Mouse (Mus musculus): ENCODE measurements around the gene Igfn1. TPM values are rescaled to one million over a fixed set of nuclear protein-coding genes. Genes with fewer than 3 reads are reported as not detected.

The Igfn1 gene
- polyA plus RNA-seq, 1 experiment: not detected

DNA sequence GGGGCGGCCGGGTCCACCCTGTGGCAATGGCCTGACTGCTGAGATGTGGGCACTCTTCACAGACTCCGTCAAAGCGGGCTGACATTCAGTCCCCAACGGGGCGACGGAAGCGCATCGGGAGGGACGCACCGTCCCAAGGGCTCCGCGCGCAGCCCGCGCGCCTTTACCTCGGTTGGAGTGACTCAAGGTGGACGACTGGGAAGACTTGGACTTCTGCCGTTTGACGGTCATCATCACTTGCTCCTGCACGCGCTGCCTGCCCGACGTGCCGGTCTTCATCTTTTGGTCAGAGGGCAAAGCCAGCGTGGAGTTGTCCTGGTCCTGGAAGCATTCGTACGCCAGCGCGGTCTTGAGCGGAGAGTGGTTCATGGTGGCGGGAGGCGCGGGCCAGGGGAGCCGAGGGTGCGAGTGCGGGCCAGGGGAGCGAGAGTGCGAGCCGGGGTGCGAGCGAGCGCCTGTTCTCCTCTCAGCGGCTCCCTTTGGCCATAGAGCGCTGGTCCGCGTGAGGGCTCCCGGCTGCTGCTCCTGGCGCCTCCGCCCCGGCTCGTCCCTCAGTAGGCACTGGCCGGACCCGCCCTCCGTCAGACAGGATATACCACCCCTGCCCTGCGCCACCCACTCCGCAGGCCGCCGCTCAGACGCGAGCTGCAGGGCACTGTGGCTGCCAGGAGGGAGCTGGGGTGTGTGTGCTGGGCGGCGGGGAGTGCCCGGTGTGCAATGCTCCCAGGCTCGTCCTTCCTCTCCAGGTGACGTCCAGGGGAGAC, 87.3 kb downstream of the Igfn1 start, which contains the start of gene Pkp1:
TSS of gene Pkp1 (minus strand) at position 564 of the 764 bp plus-strand sequence.
- no peak within 1 kb of the TSS for H3K4me3 ChIP-seq (ENCODE audit: insufficient read depth, low read length)
- H3K27ac ChIP-seq (ENCODE audit: insufficient read depth, low read depth, low read length): no peak within 1 kb of the TSS
- TF ChIP-seq CTCF (IDR thresholded peaks at IDR 0.05; ENCODE audit: low read depth, low read length) (no peak), POLR2A (IDR thresholded peaks at IDR 0.05; ENCODE audit: borderline replicate concordance, low read depth, low read length) (no peak)
- no peaks in the 10 kb centered on the region for H3K4me1 ChIP-seq (ENCODE audit: control insufficient read depth, insufficient read depth, low read length)

DNA sequence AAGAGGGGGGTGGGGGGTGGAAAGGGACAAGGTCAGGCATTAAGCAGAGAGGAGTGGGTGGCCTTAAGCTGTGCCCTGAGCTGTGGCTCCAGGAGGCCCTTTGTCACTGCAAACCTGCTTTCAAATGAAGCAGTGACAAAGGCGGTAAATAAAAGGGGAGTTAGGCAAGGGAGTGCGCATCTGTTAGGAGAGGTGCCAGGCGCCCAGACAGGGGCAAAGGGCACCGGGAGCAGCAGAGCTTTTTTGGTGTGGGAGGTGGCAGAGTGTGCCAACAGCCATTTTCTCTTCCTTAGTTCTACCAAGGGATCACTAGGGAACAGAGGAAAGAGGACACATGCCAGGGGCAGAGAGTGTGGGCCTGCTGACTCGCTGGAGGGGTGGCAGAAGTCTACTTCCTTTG, 88.9 kb downstream of the Igfn1 start:
- TF ChIP-seq CTCF (IDR thresholded peaks at IDR 0.05; ENCODE audit: low read depth, low read length): no peak
- no peak for TF ChIP-seq POLR2A (IDR thresholded peaks at IDR 0.05; ENCODE audit: borderline replicate concordance, low read depth, low read length)
- Histone ChIP-seq H3K4me3 (ENCODE audit: insufficient read depth, low read length) (no peak overlapping the region), H3K27ac (ENCODE audit: insufficient read depth, low read depth, low read length) (no peak overlapping the region), H3K4me1 (ENCODE audit: control insufficient read depth, insufficient read depth, low read length) (no peaks in the 10 kb centered on the region)

DNA sequence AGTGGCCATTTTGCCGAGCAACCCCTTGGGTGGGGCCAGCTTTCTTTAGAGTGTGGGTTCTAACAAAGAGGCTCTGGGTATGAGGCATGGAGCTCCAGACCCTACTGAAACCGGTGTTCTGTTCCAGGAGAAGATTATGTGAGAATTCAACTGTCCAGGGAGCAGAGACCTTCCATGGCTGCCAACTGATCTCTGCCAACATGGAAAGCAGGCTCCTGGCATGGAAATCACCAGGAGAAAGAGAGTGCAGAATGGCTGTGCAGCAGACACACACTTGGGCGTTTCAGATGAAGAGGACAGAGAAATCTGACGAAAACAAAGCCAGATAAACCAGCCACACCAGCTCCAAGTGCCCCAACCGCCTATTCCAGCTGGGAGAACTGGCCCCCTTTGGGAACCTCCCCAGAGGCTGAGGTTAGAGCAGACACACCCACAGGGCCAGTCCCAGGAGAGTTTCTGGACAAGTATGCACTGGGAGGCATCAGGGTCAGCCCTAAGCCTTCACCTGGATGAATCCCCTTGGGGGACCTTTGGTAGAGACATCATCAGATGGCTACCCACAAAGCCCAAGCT, 89.6 kb downstream of the Igfn1 start:
- no peaks in the 10 kb centered on the region for H3K4me1 ChIP-seq (ENCODE audit: control insufficient read depth, insufficient read depth, low read length)
- no peak overlapping the region for H3K4me3 ChIP-seq (ENCODE audit: insufficient read depth, low read length)
- TF ChIP-seq POLR2A (IDR thresholded peaks at IDR 0.05; ENCODE audit: borderline replicate concordance, low read depth, low read length) (no peak), CTCF (IDR thresholded peaks at IDR 0.05; ENCODE audit: low read depth, low read length) (no peak)
- no peak overlapping the region for H3K27ac ChIP-seq (ENCODE audit: insufficient read depth, low read depth, low read length)

DNA sequence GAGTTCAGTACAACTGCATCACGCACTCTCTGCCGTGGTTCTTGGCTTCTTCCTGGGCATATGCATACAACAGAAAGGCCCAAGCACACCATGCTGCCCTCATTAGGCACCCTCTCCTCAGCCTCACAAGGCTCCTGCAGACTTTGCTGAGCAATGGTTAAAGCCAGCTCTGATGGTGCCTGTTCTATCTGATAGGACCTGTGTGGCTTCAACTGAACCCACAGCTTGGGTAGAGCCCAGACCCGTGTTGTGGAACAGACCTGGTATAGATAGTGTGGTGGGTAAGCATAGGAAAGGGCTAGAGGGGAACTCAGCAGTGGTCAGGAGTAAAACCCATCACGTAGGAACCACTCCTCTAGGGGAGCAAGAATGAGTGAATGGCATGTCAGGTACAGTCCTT, 92.5 kb downstream of the Igfn1 start:
- no peak overlapping the region for H3K4me3 ChIP-seq (ENCODE audit: insufficient read depth, low read length)
- H3K4me1 ChIP-seq (ENCODE audit: control insufficient read depth, insufficient read depth, low read length): no peaks in the 10 kb centered on the region
- H3K27ac ChIP-seq (ENCODE audit: insufficient read depth, low read depth, low read length): no peak overlapping the region
- no peak for TF ChIP-seq CTCF (IDR thresholded peaks at IDR 0.05; ENCODE audit: low read depth, low read length)
- no peak for TF ChIP-seq POLR2A (IDR thresholded peaks at IDR 0.05; ENCODE audit: borderline replicate concordance, low read depth, low read length)

DNA sequence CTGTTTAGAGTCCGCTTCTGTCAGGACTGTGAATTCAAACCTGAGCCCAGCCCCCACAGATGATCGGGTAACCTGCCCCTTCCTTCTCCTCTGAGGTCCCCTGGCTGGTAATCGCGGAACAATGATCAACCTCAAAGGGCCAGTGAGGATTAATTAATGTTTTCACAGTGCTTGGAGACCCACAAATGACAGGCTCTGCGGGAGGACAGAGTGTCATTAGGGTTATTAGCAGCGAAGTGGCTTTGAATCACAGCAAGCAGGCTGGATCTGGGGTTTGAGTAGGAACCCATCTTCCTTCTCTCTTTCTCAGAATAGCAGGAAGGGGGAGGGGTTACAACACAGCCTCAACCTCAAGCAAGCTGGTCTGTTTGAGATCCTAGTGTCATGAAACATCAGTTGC, 96.8 kb downstream of the Igfn1 start:
- TF ChIP-seq CTCF (IDR thresholded peaks at IDR 0.05; ENCODE audit: low read depth, low read length) (no peak), POLR2A (IDR thresholded peaks at IDR 0.05; ENCODE audit: borderline replicate concordance, low read depth, low read length) (no peak)
- no peak overlapping the region for H3K4me3 ChIP-seq (ENCODE audit: insufficient read depth, low read length)
- no peaks in the 10 kb centered on the region for H3K4me1 ChIP-seq (ENCODE audit: control insufficient read depth, insufficient read depth, low read length)
- no peak overlapping the region for H3K27ac ChIP-seq (ENCODE audit: insufficient read depth, low read depth, low read length)

DNA sequence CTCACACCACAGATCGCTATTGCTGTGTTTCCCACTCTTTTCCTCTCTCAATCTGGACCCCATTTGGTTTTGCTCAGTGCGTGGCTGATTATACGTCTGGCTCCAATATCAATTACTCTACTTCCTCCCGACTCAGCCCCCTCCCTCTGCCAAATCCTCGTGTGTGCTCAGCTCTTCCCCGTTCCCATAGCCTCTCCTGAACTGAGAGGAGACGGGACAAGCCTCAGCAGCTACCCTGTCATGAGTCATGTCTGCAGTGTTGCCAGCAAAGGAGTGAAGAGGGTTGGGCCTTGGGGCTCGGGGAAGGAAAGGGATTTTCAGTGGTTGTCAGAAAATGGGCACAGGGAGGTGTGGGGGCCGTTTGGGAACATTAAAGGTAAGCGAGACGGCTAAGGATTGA, 99.4 kb downstream of the Igfn1 start:
- no peak overlapping the region for H3K4me3 ChIP-seq (ENCODE audit: insufficient read depth, low read length)
- H3K27ac ChIP-seq (ENCODE audit: insufficient read depth, low read depth, low read length): no peak overlapping the region
- TF ChIP-seq CTCF (IDR thresholded peaks at IDR 0.05; ENCODE audit: low read depth, low read length) (no peak), POLR2A (IDR thresholded peaks at IDR 0.05; ENCODE audit: borderline replicate concordance, low read depth, low read length) (no peak)
- H3K4me1 ChIP-seq (ENCODE audit: control insufficient read depth, insufficient read depth, low read length): no peaks in the 10 kb centered on the region

Other genes with a start within 250 kb of the Igfn1 start
- gene Phlda3, start 240.2 kb downstream of the Igfn1 start, polyA plus RNA-seq (2012; ENCODE audit: insufficient read depth, insufficient read length, missing spikeins): 8.0 and 8.5 TPM in 2 replicates
- gene Tnni1, start 226.9 kb downstream of the Igfn1 start, polyA plus RNA-seq (2012; ENCODE audit: insufficient read depth, insufficient read length, missing spikeins): not detected in 2 replicates
- 0.53 TPM in 1 of 2 replicates, not detected in the other for gene Lad1, start 187.7 kb downstream of the Igfn1 start, polyA plus RNA-seq (2012; ENCODE audit: insufficient read depth, insufficient read length, missing spikeins)
- gene Tnnt2, start 170.0 kb downstream of the Igfn1 start, polyA plus RNA-seq (2012; ENCODE audit: insufficient read depth, insufficient read length, missing spikeins): not detected in 2 replicates
- gene Pkp1, start 87.1 kb downstream of the Igfn1 start, polyA plus RNA-seq (2012; ENCODE audit: insufficient read depth, insufficient read length, missing spikeins): not detected in 2 replicates
- gene Tmem9, start 1.8 kb upstream of the Igfn1 start, polyA plus RNA-seq (2012; ENCODE audit: insufficient read depth, insufficient read length, missing spikeins): 18.2 and 19.9 TPM in 2 replicates
- not detected in 2 replicates for gene Ascl5, start 44.5 kb upstream of the Igfn1 start, polyA plus RNA-seq (2012; ENCODE audit: insufficient read depth, insufficient read length, missing spikeins)
- not detected in 2 replicates for gene Cacna1s, start 46.4 kb upstream of the Igfn1 start, polyA plus RNA-seq (2012; ENCODE audit: insufficient read depth, insufficient read length, missing spikeins)
- 16.2 and 17.9 TPM in 2 replicates for gene Kif21b, start 125.0 kb upstream of the Igfn1 start, polyA plus RNA-seq (2012; ENCODE audit: insufficient read depth, insufficient read length, missing spikeins)
- gene Mroh3, start 206.5 kb upstream of the Igfn1 start, polyA plus RNA-seq (2012; ENCODE audit: insufficient read depth, insufficient read length, missing spikeins): not detected in 2 replicates
- gene Inava, start 227.9 kb upstream of the Igfn1 start, polyA plus RNA-seq (2012; ENCODE audit: insufficient read depth, insufficient read length, missing spikeins): not detected in 2 replicates